Mouse (Mus musculus): Measurements from ENCODE around the gene Gdpgp1.

GRCm38 (mm10) chr7:80284391-80284790 lies 51.7 kb downstream of the Gdpgp1 start:
- TF ChIP-seq CTCF (IDR thresholded peaks at IDR 0.05; ENCODE audit: borderline replicate concordance, insufficient read depth, low read depth, low read length) (no peak), POLR2A (IDR thresholded peaks at IDR 0.05; ENCODE audit: borderline replicate concordance, insufficient read depth, low read length) (no peak)
